In the genomic region with DNA sequence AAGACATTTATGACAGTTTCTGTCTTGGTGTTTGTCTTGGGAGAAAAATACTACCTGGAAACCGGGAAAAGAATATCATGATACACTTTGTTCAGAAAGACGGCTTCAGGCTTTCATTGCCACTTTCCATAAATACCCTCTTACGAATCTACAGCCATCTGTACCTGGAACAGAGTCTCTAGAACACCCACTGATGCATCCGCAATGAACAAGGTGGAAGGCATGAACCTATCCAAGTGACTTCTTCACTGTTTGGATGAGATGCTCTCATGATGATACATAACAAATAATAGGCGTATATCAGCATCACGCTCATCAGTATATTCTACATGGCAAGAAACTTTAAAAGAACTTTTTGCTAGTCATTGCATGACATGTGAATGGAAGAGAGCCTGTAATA, we compare ENCODE assay signal across 18 mouse cellular contexts. TPM values are rescaled to one million over a fixed set of nuclear protein-coding genes. Genes with fewer than 3 reads are reported as not detected.
"Had no signal": no experiment of that assay in that cellular context is flagged by ENCODE, and none has a peak within 500 bp of the region (broad histone marks: within the 10 kb centered on the region; RNA-seq: fewer than 3 reads in every experiment).

No protein-coding gene starts in this region.

- H3K4me3 ChIP-seq: left cerebral cortex, adult 2 months; limb, embryonic 12.5 days; liver, embryonic 13.5 days; lung, embryonic 15.5 days; midbrain, embryonic 12.5 days; stomach, embryonic 15.5 days had no signal

- DNase-seq: kidney, postnatal 10 days; kidney, postnatal 4 days; liver; liver, embryonic 13.5 days; liver, postnatal 0 days; right cerebral cortex, postnatal 14 days; thymus, adult 2 months; thymus, postnatal 4 days had no signal

- ATAC-seq: liver, postnatal 0 days; midbrain, embryonic 16.5 days had no signal

- H3K27ac ChIP-seq: left cerebral cortex, adult 2 months; limb, embryonic 12.5 days; liver, embryonic 13.5 days; lung, embryonic 15.5 days; midbrain, embryonic 12.5 days; stomach, embryonic 15.5 days had no signal

- H3K9me3 ChIP-seq: limb, embryonic 12.5 days; liver, embryonic 13.5 days; lung, embryonic 15.5 days; midbrain, embryonic 12.5 days; stomach, embryonic 15.5 days had no signal

- H3K36me3 ChIP-seq: limb, embryonic 12.5 days; liver, embryonic 13.5 days; lung, embryonic 15.5 days; midbrain, embryonic 12.5 days; stomach, embryonic 15.5 days had no signal

- H3K4me1 ChIP-seq: limb, embryonic 12.5 days; liver, embryonic 13.5 days; lung, embryonic 15.5 days; stomach, embryonic 15.5 days had no signal

- H3K27me3 ChIP-seq: limb, embryonic 12.5 days; liver, embryonic 13.5 days; lung, embryonic 15.5 days; midbrain, embryonic 12.5 days; stomach, embryonic 15.5 days had no signal

RNA-seq across cellular contexts. Expression of a gene that starts 1.8 kb away (rescaled TPM):
- polyA plus RNA-seq: kidney, embryonic 14.5 days; limb, embryonic 12.5 days; liver, embryonic 13.5 days; liver, postnatal 0 days; lung, embryonic 15.5 days; midbrain, embryonic 12.5 days; midbrain, embryonic 16.5 days; neural tube, embryonic 14.5 days; spleen, adult 2 months; stomach, embryonic 15.5 days; testis, adult 2 months; thymus, adult 2 months had no signal
